Mouse (Mus musculus): ENCODE data around the gene Gab1. TPM values are rescaled to one million over a fixed set of nuclear protein-coding genes. Genes with fewer than 3 reads are reported as not detected.

Gene Gab1
- 6.1 and 7.2 TPM in 2 replicates for polyA plus RNA-seq (2015; fragmentation: Nextera tagmentation; extraction: Ambion mirVana)

GRCm38 (mm10) chr8:80880196-80881106 lies at the start of gene Gab1:
TSS of gene Gab1 (minus strand) at chr8:80880519.
- Histone ChIP-seq H3K36me3 (ENCODE audit: control insufficient read depth, insufficient read depth) (no peaks in the 10 kb centered on the region), H3K4me2 (ENCODE audit: low read depth, low read length) (peak within 1 kb of the TSS; percentile 82), H3K9me3 (replicated peaks; ENCODE audit: control insufficient read depth, low read length) (no peaks in the 10 kb centered on the region), H3K27me3 (ENCODE audit: control insufficient read depth, insufficient read depth, low read depth, low read length) (peaks cover 32% of the 10 kb centered on the region), H3K9ac (ENCODE audit: low read depth, low read length) (peak within 1 kb of the TSS; percentile 67), H3K4me3 (ENCODE audit: low read depth, low read length) (peak within 1 kb of the TSS; percentile 69), H3K27ac (ENCODE audit: low read length) (peak within 1 kb of the TSS; percentile 87), H3K4me1 (ENCODE audit: control insufficient read depth, low read depth, low read length) (no peaks in the 10 kb centered on the region; the same call in 1 of the 2 replicates)
- WGBS (ENCODE audit: insufficient replicate concordance) = under 1% methylated on average over 64 of the region's 70 CpGs
- ATAC-seq (ENCODE audit: low read depth) = peak; percentile 84

GRCm38 (mm10) chr8:80928770-80929169 lies 48.5 kb upstream of the Gab1 start:
- H3K9ac ChIP-seq (ENCODE audit: low read depth, low read length) = no peak overlapping the region
- no peak overlapping the region for H3K27ac ChIP-seq (ENCODE audit: low read length)
- no peaks in the 10 kb centered on the region for H3K9me3 ChIP-seq (replicated peaks; ENCODE audit: control insufficient read depth, low read length)
- no peaks in the 10 kb centered on the region for H3K4me1 ChIP-seq (ENCODE audit: control insufficient read depth, low read depth, low read length)
- no peaks in the 10 kb centered on the region for H3K36me3 ChIP-seq (ENCODE audit: control insufficient read depth, insufficient read depth)
- no peak overlapping the region for H3K4me2 ChIP-seq (ENCODE audit: low read depth, low read length)
- H3K4me3 ChIP-seq (ENCODE audit: low read depth, low read length) = no peak overlapping the region
- ATAC-seq (ENCODE audit: low read depth) = no peak
- H3K27me3 ChIP-seq (ENCODE audit: control insufficient read depth, insufficient read depth, low read depth, low read length) = no peaks in the 10 kb centered on the region

DNA sequence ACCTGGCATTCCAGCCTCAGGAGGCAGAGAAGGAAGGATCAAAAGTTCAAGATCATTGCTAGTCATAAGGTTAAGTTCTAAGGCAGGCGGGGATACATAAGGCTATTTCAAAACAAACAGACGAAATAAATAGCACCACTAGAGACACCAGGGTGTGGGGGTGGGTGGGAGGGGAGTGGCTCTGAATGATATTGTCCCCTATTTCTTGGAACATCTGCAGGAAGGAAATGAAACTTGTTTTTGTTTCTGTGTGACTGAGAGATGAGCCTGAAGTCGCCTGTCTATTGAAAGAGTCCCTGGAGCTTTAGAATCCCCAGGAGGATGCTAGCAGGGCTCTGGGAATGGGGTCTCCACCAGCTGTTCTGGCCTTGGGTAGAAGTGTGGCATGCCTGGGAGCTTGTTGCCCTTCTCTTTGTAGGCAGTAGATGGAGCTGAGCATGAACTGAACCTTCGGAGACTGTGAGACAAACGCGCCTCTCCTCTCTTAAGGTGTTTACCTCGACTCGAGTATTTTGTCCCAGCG lies 43.5 kb upstream of the Gab1 start:
- no peak for ATAC-seq (ENCODE audit: low read depth)
- no peaks in the 10 kb centered on the region for H3K36me3 ChIP-seq (ENCODE audit: control insufficient read depth, insufficient read depth)
- H3K4me1 ChIP-seq (ENCODE audit: control insufficient read depth, low read depth, low read length) = no peaks in the 10 kb centered on the region
- H3K4me3 ChIP-seq (ENCODE audit: low read depth, low read length) = no peak overlapping the region
- H3K27ac ChIP-seq (ENCODE audit: low read length) = no peak overlapping the region
- no peak overlapping the region for H3K4me2 ChIP-seq (ENCODE audit: low read depth, low read length)
- H3K9me3 ChIP-seq (replicated peaks; ENCODE audit: control insufficient read depth, low read length) = no peaks in the 10 kb centered on the region
- no peaks in the 10 kb centered on the region for H3K27me3 ChIP-seq (ENCODE audit: control insufficient read depth, insufficient read depth, low read depth, low read length)
- no peak overlapping the region for H3K9ac ChIP-seq (ENCODE audit: low read depth, low read length)
- WGBS (ENCODE audit: insufficient replicate concordance) = 62% methylated on average over 9 of the region's 9 CpGs

DNA sequence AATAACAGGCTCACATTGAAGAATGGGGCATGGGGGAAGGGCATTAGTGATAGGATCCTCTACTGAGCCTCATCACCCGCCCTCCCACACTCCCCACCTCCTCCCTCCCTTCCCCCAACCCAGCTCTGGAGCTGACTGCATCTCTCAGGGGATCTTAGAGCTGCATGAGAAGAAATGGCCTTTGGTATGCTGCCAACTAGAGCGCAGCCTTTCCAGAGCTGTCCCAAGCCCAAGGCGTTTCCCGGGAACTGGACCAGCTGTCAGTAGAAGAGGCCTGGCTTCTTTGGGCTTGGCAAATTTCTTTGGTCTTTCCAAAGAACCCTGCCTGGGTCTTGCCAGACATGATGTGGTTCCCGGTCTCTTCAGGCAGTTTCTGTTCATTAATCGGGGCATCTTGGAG lies 42.3 kb upstream of the Gab1 start:
- ATAC-seq (ENCODE audit: low read depth) = no peak
- no peaks in the 10 kb centered on the region for H3K9me3 ChIP-seq (replicated peaks; ENCODE audit: control insufficient read depth, low read length)
- no peak overlapping the region for H3K4me3 ChIP-seq (ENCODE audit: low read depth, low read length)
- no peak overlapping the region for H3K9ac ChIP-seq (ENCODE audit: low read depth, low read length)
- no peaks in the 10 kb centered on the region for H3K36me3 ChIP-seq (ENCODE audit: control insufficient read depth, insufficient read depth)
- no peaks in the 10 kb centered on the region for H3K27me3 ChIP-seq (ENCODE audit: control insufficient read depth, insufficient read depth, low read depth, low read length)
- H3K4me2 ChIP-seq (ENCODE audit: low read depth, low read length) = no peak overlapping the region
- H3K4me1 ChIP-seq (ENCODE audit: control insufficient read depth, low read depth, low read length) = no peaks in the 10 kb centered on the region
- 69% methylated on average over 6 of the region's 6 CpGs for WGBS (ENCODE audit: insufficient replicate concordance)
- H3K27ac ChIP-seq (ENCODE audit: low read length) = no peak overlapping the region

- ATAC-seq (ENCODE audit: low read depth) = peak; percentile 50
- 47% methylated on average over 4 of the region's 4 CpGs for WGBS (ENCODE audit: insufficient replicate concordance)
- H3K27ac ChIP-seq (ENCODE audit: low read length) = no peak overlapping the region
Measured at GRCm38 (mm10) chr8:80919130-80919529, 38.8 kb upstream of the Gab1 start.

DNA sequence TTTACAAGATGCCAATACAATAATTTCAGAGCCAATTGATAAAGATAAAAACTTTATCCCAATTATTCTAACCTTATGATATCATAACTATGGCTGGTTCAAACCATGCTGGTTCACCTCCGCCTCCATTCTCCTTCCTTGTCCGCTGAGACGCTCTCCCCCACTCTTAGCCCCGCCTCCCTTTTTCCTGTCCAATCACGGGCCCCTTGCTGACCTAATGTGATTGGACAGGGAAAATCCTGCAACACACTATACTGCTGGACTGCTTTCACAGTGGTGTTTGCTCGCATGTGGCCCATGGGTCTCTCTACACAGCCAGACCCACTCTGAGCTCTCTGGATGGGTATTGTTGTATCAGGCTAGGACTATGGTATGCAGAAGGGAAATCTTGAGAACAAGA lies 38.2 kb upstream of the Gab1 start:
- Histone ChIP-seq H3K4me2 (ENCODE audit: low read depth, low read length) (no peak overlapping the region), H3K27ac (ENCODE audit: low read length) (no peak overlapping the region), H3K9ac (ENCODE audit: low read depth, low read length) (no peak overlapping the region), H3K4me3 (ENCODE audit: low read depth, low read length) (no peak overlapping the region), H3K36me3 (ENCODE audit: control insufficient read depth, insufficient read depth) (no peaks in the 10 kb centered on the region), H3K4me1 (ENCODE audit: control insufficient read depth, low read depth, low read length) (no peaks in the 10 kb centered on the region), H3K9me3 (replicated peaks; ENCODE audit: control insufficient read depth, low read length) (no peaks in the 10 kb centered on the region), H3K27me3 (ENCODE audit: control insufficient read depth, insufficient read depth, low read depth, low read length) (no peaks in the 10 kb centered on the region)
- 68% methylated on average over 6 of the region's 6 CpGs for WGBS (ENCODE audit: insufficient replicate concordance)
- no peak for ATAC-seq (ENCODE audit: low read depth)

More at GRCm38 (mm10) chr8:80919130-80919529, 38.8 kb upstream of the Gab1 start:
- H3K9ac ChIP-seq (ENCODE audit: low read depth, low read length) = no peak overlapping the region
- H3K4me2 ChIP-seq (ENCODE audit: low read depth, low read length) = no peak overlapping the region
- no peaks in the 10 kb centered on the region for H3K36me3 ChIP-seq (ENCODE audit: control insufficient read depth, insufficient read depth)
- H3K9me3 ChIP-seq (replicated peaks; ENCODE audit: control insufficient read depth, low read length) = no peaks in the 10 kb centered on the region
- H3K27me3 ChIP-seq (ENCODE audit: control insufficient read depth, insufficient read depth, low read depth, low read length) = no peaks in the 10 kb centered on the region
- H3K4me1 ChIP-seq (ENCODE audit: control insufficient read depth, low read depth, low read length) = no peaks in the 10 kb centered on the region
- H3K4me3 ChIP-seq (ENCODE audit: low read depth, low read length) = no peak overlapping the region

GRCm38 (mm10) chr8:80916463-80917235 lies 36.3 kb upstream of the Gab1 start:
- no peak for ATAC-seq (ENCODE audit: low read depth)
- Histone ChIP-seq H3K36me3 (ENCODE audit: control insufficient read depth, insufficient read depth) (no peaks in the 10 kb centered on the region), H3K4me2 (ENCODE audit: low read depth, low read length) (no peak overlapping the region), H3K27me3 (ENCODE audit: control insufficient read depth, insufficient read depth, low read depth, low read length) (no peaks in the 10 kb centered on the region), H3K9ac (ENCODE audit: low read depth, low read length) (no peak overlapping the region), H3K9me3 (replicated peaks; ENCODE audit: control insufficient read depth, low read length) (no peaks in the 10 kb centered on the region), H3K4me1 (ENCODE audit: control insufficient read depth, low read depth, low read length) (no peaks in the 10 kb centered on the region), H3K27ac (ENCODE audit: low read length) (no peak overlapping the region), H3K4me3 (ENCODE audit: low read depth, low read length) (no peak overlapping the region)
- 51% methylated on average over 11 of the region's 11 CpGs for WGBS (ENCODE audit: insufficient replicate concordance)

DNA sequence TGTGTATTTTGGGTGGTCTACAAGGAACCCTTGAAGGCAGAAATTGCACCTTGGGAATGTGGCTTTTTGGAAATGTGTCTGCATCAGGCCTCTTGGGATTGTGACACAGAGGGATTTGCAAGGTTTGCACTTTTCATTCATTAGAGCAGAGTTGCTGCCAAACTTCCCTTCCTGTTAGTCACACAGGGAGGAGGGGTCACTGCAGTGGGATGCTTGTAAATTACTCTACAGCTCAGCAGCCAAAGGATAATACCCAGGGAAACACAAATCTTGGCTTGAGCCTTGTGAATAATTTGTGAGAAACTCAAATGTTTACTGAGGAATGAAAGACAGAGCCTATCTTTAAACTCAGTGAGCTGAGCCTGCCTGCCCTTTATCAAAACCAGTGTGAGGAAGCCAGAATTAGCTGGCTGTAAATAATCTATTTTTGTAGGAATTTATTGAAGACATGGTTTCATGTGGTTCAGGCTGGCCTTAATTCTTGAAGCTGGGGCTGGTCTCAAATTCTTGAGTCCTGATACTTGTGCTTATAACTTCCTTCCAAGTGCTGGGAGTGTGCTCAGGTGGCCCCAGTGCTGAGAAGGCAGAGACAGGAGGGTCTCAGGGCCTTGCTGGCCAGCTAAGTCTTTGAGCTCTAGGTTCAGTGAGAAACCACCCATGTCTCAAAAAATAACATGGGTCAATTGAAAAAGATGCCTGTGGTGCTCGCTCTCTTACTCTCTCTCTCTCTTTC lies 32.9 kb upstream of the Gab1 start:
- H3K36me3 ChIP-seq (ENCODE audit: control insufficient read depth, insufficient read depth) = no peaks in the 10 kb centered on the region
- no peaks in the 10 kb centered on the region for H3K9me3 ChIP-seq (replicated peaks; ENCODE audit: control insufficient read depth, low read length)
- no peak overlapping the region for H3K9ac ChIP-seq (ENCODE audit: low read depth, low read length)
- no peak overlapping the region for H3K27ac ChIP-seq (ENCODE audit: low read length)
- no peak for ATAC-seq (ENCODE audit: low read depth)
- no peaks in the 10 kb centered on the region for H3K27me3 ChIP-seq (ENCODE audit: control insufficient read depth, insufficient read depth, low read depth, low read length)
- H3K4me1 ChIP-seq (ENCODE audit: control insufficient read depth, low read depth, low read length) = no peaks in the 10 kb centered on the region
- H3K4me3 ChIP-seq (ENCODE audit: low read depth, low read length) = no peak overlapping the region
- no peak overlapping the region for H3K4me2 ChIP-seq (ENCODE audit: low read depth, low read length)
- 57% methylated on average over 1 of the region's 1 CpGs for WGBS (ENCODE audit: insufficient replicate concordance)
